Mouse (Mus musculus): ENCODE results near the gene Cmss1. TPM values are rescaled to one million over a fixed set of nuclear protein-coding genes. Genes with fewer than 3 reads are reported as not detected.
"Not testable (repeated sequence)": the region's sequence is repeated elsewhere in the genome, so short reads cannot be mapped to it uniquely, and the experiment has no call there.

Gene Cmss1
- polyA plus RNA-seq, 1 experiment from 2014 or later, result 67.9 TPM

DNA sequence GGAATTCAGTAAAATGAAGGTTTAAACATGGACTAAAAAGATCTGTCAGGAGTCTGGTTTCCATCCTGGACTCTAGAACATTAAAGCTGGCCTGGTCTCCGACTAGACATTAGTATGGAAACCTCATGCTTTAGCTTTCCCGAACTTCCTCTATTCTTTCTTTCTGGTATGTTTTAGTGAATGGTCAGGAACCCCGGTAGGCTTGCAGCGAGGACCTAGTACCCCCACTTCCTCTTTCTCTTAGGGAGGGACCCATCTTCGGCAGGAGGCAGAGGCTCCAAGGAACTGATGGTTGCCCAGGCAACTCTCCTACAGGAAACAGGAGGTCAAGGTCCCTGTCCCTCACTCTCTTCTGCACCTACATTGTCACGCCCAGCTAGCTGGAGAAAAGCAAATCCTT, 210.4 kb downstream of the Cmss1 start:
- no peaks in the 10 kb centered on the region for H3K36me3 ChIP-seq (ENCODE audit: insufficient read depth)
- H3K9me3 ChIP-seq (ENCODE audit: low read depth, low read length), result no peaks in the 10 kb centered on the region
- 0 out of 2 replicates have a peak, but pooled peaks cover 4% of the 10 kb centered on the region for H3K4me1 ChIP-seq (ENCODE audit: insufficient read depth)
- DNase-seq (no peak), ATAC-seq (ENCODE audit: insufficient read depth) (no peak)
- H3K9ac ChIP-seq, result no peak overlapping the region
- H3K4me3 ChIP-seq (ENCODE audit: low read depth, low read length), result no peak overlapping the region
- TF ChIP-seq CTCF (IDR thresholded peaks at IDR 0.05; ENCODE audit: low read depth), result no peak
- WGBS, result 71% methylated on average over 6 of the region's 6 CpGs
- no peak overlapping the region for H3K4me2 ChIP-seq
- no peak overlapping the region for H3K27ac ChIP-seq (ENCODE audit: low read depth)
- no peaks in the 10 kb centered on the region for H3K27me3 ChIP-seq (ENCODE audit: insufficient read depth, low read length)

DNA sequence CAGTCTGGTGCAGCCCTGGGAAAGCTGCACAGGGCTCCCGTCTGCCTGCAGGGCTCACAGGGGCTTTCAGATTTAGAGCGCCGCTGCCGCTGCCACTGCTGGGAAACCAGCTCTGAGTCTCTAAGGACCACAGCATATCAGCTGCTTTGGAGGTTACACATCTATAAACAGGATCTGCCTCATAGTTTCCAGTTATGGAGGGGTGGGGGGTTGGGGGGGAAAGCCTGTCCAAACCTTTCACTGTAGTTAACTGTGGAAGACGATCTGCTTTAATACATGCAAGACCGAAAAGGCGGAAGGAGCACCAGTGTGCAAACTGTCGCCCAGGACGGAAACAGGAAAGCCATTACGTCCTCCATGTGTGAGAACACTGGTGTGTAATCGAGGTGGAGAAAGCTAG, 213.5 kb downstream of the Cmss1 start:
- H3K9me3 ChIP-seq (ENCODE audit: low read depth, low read length), result no peaks in the 10 kb centered on the region
- H3K4me1 ChIP-seq (ENCODE audit: insufficient read depth), result no peaks in the 10 kb centered on the region
- H3K9ac ChIP-seq, result no peak overlapping the region
- no peaks in the 10 kb centered on the region for H3K36me3 ChIP-seq (ENCODE audit: insufficient read depth)
- ATAC-seq (ENCODE audit: insufficient read depth) (no peak), DNase-seq (peak; percentile 62)
- H3K27me3 ChIP-seq (ENCODE audit: insufficient read depth, low read length), result no peaks in the 10 kb centered on the region
- peak overlapping the region; percentile 27 for H3K4me2 ChIP-seq
- WGBS, result 52% methylated on average over 11 of the region's 11 CpGs
- no peak for TF ChIP-seq CTCF (IDR thresholded peaks at IDR 0.05; ENCODE audit: low read depth)
- no peak overlapping the region for H3K4me3 ChIP-seq (ENCODE audit: low read depth, low read length)
- H3K27ac ChIP-seq (ENCODE audit: low read depth), result 0 out of 2 replicates have a peak overlapping the region, but pooled peaks have one; percentile 25

DNA sequence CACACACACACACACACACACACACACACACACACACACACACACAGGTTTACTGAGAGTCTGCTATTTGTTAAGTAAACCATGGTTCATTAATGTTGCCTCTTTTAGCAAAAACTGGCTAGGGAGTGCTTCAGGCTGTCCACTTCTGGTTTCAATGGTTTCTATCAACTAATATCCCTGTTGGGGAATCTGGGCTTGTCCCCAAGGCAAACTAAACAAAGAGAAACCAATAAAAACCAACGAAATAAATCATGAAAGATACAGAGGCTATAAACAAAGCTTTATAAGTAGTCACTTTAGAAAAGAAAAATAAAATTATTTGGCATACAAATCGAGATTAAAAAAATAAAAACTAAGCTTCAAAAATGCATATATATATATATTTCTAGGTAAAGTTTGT, 214.2 kb downstream of the Cmss1 start:
- 62% methylated on average over 2 of the region's 2 CpGs for WGBS
- H3K27ac ChIP-seq (ENCODE audit: low read depth), result no peak overlapping the region

DNA sequence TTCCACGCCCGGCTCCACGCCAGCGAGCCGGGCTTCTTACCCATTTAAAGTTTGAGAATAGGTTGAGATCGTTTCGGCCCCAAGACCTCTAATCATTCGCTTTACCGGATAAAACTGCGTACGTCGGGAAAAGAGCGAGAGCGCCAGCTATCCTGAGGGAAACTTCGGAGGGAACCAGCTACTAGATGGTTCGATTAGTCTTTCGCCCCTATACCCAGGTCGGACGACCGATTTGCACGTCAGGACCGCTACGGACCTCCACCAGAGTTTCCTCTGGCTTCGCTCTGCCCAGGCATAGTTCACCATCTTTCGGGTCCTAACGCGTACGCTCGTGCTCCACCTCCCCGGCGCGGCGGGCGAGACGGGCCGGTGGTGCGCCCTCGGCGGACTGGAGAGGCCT, 215.5 kb downstream of the Cmss1 start:
- H3K36me3 ChIP-seq (ENCODE audit: insufficient read depth), result not testable (repeated sequence)

More for the DNA sequence above, 214.2 kb downstream of the Cmss1 start:
- ATAC-seq (ENCODE audit: insufficient read depth) (no peak), DNase-seq (no peak)
- no peak for TF ChIP-seq CTCF (IDR thresholded peaks at IDR 0.05; ENCODE audit: low read depth)
- Histone ChIP-seq H3K4me1 (ENCODE audit: insufficient read depth) (no peaks in the 10 kb centered on the region), H3K9ac (no peak overlapping the region), H3K4me2 (no peak overlapping the region), H3K9me3 (ENCODE audit: low read depth, low read length) (no peaks in the 10 kb centered on the region), H3K4me3 (ENCODE audit: low read depth, low read length) (no peak overlapping the region), H3K36me3 (ENCODE audit: insufficient read depth) (no peaks in the 10 kb centered on the region), H3K27me3 (ENCODE audit: insufficient read depth, low read length) (no peaks in the 10 kb centered on the region)

DNA sequence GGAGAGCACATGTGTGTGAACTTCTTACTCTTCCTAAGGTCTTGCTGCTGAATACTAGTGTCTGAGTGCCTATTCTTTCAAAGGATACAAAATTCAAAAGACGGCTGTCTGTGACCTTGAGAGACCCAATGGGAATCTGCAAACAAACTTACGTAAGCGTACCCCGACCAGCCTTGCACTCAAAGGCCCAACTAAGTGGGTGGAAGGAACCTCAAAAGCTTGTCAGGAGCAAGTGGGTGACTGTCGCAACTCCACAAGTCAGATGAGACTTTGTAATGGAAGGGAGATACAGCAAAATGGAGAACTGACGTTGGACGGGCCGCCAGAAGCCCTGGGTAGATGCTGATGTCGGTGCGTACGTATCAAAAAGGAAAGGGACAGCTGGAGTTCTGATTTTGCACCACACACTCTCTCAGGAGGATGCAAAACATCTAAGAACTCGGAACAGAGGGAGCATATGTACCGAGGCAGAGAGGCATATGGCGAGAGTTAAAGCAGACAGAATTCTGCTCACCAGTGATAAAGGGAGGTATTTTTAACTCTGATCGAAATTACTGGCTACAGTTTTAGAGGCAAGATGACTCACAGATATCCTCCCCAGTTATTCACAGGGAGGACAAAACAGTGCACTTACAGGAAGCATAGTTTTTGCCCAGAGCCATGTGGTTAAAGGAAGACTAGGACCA, 217.0 kb downstream of the Cmss1 start:
- no peaks in the 10 kb centered on the region for H3K4me1 ChIP-seq (ENCODE audit: insufficient read depth)
- ATAC-seq (ENCODE audit: insufficient read depth), result no peak
- no peak overlapping the region for H3K9ac ChIP-seq
- no peak overlapping the region for H3K4me3 ChIP-seq (ENCODE audit: low read depth, low read length)
- WGBS, result 77% methylated on average over 15 of the region's 15 CpGs
- no peak for DNase-seq
- no peaks in the 10 kb centered on the region for H3K27me3 ChIP-seq (ENCODE audit: insufficient read depth, low read length)
- H3K9me3 ChIP-seq (ENCODE audit: low read depth, low read length), result no peaks in the 10 kb centered on the region
- H3K36me3 ChIP-seq (ENCODE audit: insufficient read depth), result no peaks in the 10 kb centered on the region
- no peak for TF ChIP-seq CTCF (IDR thresholded peaks at IDR 0.05; ENCODE audit: low read depth)
- no peak overlapping the region for H3K27ac ChIP-seq (ENCODE audit: low read depth)
- no peak overlapping the region for H3K4me2 ChIP-seq

More for the DNA sequence above, 215.5 kb downstream of the Cmss1 start:
- H3K9me3 ChIP-seq (ENCODE audit: low read depth, low read length); H3K27ac ChIP-seq (ENCODE audit: low read depth); H3K27me3 ChIP-seq (ENCODE audit: insufficient read depth, low read length); H3K4me1 ChIP-seq (ENCODE audit: insufficient read depth); H3K4me2 ChIP-seq; ATAC-seq (ENCODE audit: insufficient read depth); H3K9ac ChIP-seq; H3K4me3 ChIP-seq (ENCODE audit: low read depth, low read length); DNase-seq: not testable (repeated sequence)
- 29% methylated on average over 22 of the region's 39 CpGs for whole genome bisulfite sequencing

DNA sequence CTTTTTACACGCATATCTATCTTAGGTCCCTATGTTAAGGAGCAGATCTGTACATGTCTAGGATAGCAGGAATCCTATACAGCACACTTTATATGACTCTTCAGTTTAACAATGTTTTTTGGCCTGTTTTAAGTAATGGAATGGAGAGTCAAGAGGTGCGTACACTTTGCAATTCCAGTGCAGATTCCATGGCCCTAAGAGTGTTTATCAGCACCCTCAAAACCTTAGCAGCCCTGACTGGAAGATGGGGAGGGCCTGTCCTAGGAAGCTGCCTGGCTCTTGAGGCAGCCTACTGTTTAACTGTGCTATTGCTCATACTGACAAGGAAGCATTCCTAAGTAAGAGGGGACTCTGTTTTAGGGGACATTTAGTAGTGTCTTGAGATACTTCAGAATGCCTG, 222.4 kb downstream of the Cmss1 start:
- 79% methylated on average over 2 of the region's 2 CpGs for WGBS
- H3K9me3 ChIP-seq (ENCODE audit: low read depth, low read length), result no peaks in the 10 kb centered on the region
- no peak for ATAC-seq (ENCODE audit: insufficient read depth)
- H3K4me3 ChIP-seq (ENCODE audit: low read depth, low read length), result no peak overlapping the region
- no peak overlapping the region for H3K9ac ChIP-seq
- no peaks in the 10 kb centered on the region for H3K27me3 ChIP-seq (ENCODE audit: insufficient read depth, low read length)
- DNase-seq, result no peak
- H3K4me2 ChIP-seq, result no peak overlapping the region
- no peak overlapping the region for H3K27ac ChIP-seq (ENCODE audit: low read depth)
- no peaks in the 10 kb centered on the region for H3K4me1 ChIP-seq (ENCODE audit: insufficient read depth)
- no peak for TF ChIP-seq CTCF (IDR thresholded peaks at IDR 0.05; ENCODE audit: low read depth)
- H3K36me3 ChIP-seq (ENCODE audit: insufficient read depth), result no peaks in the 10 kb centered on the region

DNA sequence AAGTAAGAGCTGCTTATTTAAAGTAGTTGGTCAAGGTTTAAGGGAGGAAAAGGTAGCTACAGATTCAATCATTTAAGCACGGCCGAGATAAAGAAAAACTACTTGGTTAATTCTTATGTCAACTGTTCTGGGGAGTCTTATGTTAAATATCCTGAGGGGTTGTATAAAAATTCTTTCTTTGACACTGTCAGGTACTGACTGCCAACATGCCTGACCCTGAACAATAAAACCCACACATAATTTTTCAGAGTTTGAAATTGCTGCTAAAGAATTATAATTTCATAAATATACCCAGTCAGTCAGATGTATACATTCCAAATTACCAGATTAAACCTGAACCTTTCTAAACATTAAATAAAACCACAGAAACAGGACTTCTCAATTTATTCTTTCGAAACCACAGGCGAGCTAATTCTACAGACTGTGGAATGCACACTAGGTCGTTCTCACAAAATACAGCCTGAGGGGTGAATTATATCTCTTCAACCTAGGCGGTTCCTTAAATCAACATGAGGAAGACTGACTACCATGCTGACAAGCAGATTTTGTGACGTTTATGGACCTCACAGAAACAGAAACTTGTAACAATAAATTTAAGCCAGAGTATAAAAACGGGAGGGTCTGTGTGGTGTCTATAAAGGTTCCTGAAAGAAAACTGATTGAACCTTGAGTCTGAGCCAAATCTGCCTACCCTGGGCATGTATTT, 223.2 kb downstream of the Cmss1 start:
- DNase-seq, result no peak
- Histone ChIP-seq H3K4me2 (no peak overlapping the region), H3K9ac (no peak overlapping the region), H3K27ac (ENCODE audit: low read depth) (no peak overlapping the region), H3K36me3 (ENCODE audit: insufficient read depth) (no peaks in the 10 kb centered on the region), H3K9me3 (ENCODE audit: low read depth, low read length) (no peaks in the 10 kb centered on the region), H3K4me1 (ENCODE audit: insufficient read depth) (no peaks in the 10 kb centered on the region), H3K4me3 (ENCODE audit: low read depth, low read length) (no peak overlapping the region), H3K27me3 (ENCODE audit: insufficient read depth, low read length) (no peaks in the 10 kb centered on the region)
- ATAC-seq (ENCODE audit: insufficient read depth), result no peak
- TF ChIP-seq CTCF (IDR thresholded peaks at IDR 0.05; ENCODE audit: low read depth), result no peak
- 49% methylated on average over 8 of the region's 8 CpGs for WGBS
